24 mouse cellular contexts compared by ENCODE assay signal in the genomic region with DNA sequence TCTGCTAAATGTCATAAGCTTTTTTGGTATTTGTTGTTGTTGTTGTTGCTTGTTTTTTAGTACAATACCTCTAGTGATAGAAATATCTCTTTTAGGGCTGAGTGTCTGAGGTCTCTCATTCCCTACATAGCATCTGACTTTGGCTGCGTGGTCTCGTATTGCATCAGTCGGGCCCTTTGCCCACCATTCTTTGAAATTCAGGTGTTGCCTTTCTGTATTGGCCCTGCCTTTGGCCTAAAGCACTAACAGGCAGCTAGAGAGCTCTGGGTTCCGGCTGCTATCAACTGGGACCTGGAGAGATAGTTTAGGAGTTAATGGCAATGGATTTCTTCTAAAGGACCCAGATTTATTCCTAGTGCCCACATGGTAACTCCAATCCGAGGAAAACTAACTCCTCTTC. TPM values are rescaled to one million over a fixed set of nuclear protein-coding genes. Genes with fewer than 3 reads are reported as not detected.
DNase-seq lines count a peak whose midpoint lies in the region; ATAC-seq and TF ChIP-seq lines count a peak whose summit lies in the region.
"Had no signal": no experiment of that assay in that cellular context is flagged by ENCODE, and none has a peak within 500 bp of the region (broad histone marks: within the 10 kb centered on the region; RNA-seq: fewer than 3 reads in every experiment).

No protein-coding gene starts in this region.

- H3K9ac ChIP-seq in liver, postnatal 0 days (replicated peaks), result no peak overlapping the region
- H3K9ac ChIP-seq: embryonic facial prominence, embryonic 12.5 days; forebrain, embryonic 13.5 days had no signal

- ATAC-seq in liver, postnatal 0 days, result no peak
- ATAC-seq: activated CD4-positive, CD25-positive, alpha-beta regulatory T cell, adult 4 months; forebrain, embryonic 13.5 days; forebrain, embryonic 16.5 days; Patski had no signal

- no peak for DNase-seq in gastrocnemius, adult 2 months
- no peak for DNase-seq in gastrocnemius, postnatal 36 days
- no peak for DNase-seq in liver, postnatal 0 days
- no peak for DNase-seq in liver
- DNase-seq in right cerebral cortex, postnatal 10 days (ENCODE audit: low spot score in 2 of 2), result no peak
- DNase-seq: B cell, adult 2 months; cerebellum, adult 11-12 months; cerebellum, adult 2 months; cerebellum, adult 9-10 months; cerebellum, postnatal 10 days; cerebellum, postnatal 25 days had no signal

- peaks cover 21% of the 10 kb centered on the region for H3K4me1 ChIP-seq in liver, postnatal 0 days (ENCODE audit: insufficient read depth)
- H3K4me1 ChIP-seq in bone marrow macrophage, adult 2 months (ENCODE audit: control insufficient read depth, insufficient read depth, low read length), result peaks cover 44% of the 10 kb centered on the region

- no peak overlapping the region for H3K4me2 ChIP-seq in liver, postnatal 0 days (ENCODE audit: low read depth, low read length)
- H3K4me2 ChIP-seq: embryonic facial prominence, embryonic 12.5 days; forebrain, embryonic 13.5 days had no signal

- no peak for TF ChIP-seq POLR2A in bone marrow macrophage, adult 2 months (IDR thresholded peaks at IDR 0.05; ENCODE audit: borderline replicate concordance, low read depth, low read length)

- 76% methylated on average over 5 of the region's 5 CpGs for WGBS in liver, postnatal 0 days (ENCODE audit: insufficient replicate concordance)
- WGBS in macrophage (ENCODE audit: missing documents), result 93% methylated on average over 5 of the region's 5 CpGs

- no peak for TF ChIP-seq EP300 in liver, postnatal 0 days (IDR thresholded peaks at IDR 0.05; ENCODE audit: low read depth)

- H3K79me2 ChIP-seq in macrophage (ENCODE audit: inconsistent target), result peaks cover 20% of the 10 kb centered on the region

- no peak overlapping the region for H3K4me3 ChIP-seq in gastrocnemius, adult 2 months
- no peak overlapping the region for H3K4me3 ChIP-seq in liver, postnatal 0 days (ENCODE audit: low read depth, low read length)
- H3K4me3 ChIP-seq in bone marrow macrophage, adult 2 months (ENCODE audit: insufficient read depth, low read length), result no peak overlapping the region
- H3K4me3 ChIP-seq in macrophage (ENCODE audit: inconsistent target), result no peak overlapping the region
- H3K4me3 ChIP-seq: embryonic facial prominence, embryonic 10.5 days; embryonic facial prominence, embryonic 12.5 days; forebrain, embryonic 13.5 days had no signal

- H3K27me3 ChIP-seq in liver, postnatal 0 days (ENCODE audit: insufficient read depth, low read length), result no peaks in the 10 kb centered on the region
- H3K27me3 ChIP-seq: embryonic facial prominence, embryonic 12.5 days; forebrain, embryonic 13.5 days; Patski had no signal

- H3K9me3 ChIP-seq in liver, postnatal 0 days (ENCODE audit: low read length), result no peaks in the 10 kb centered on the region
- H3K9me3 ChIP-seq: embryonic facial prominence, embryonic 10.5 days; embryonic facial prominence, embryonic 12.5 days; forebrain, embryonic 13.5 days; G1E had no signal

- H3K27ac ChIP-seq in gastrocnemius, adult 2 months, result peak overlapping the region; percentile 31; the same call in 1 of the 2 replicates
- peak overlapping the region; percentile 24; the same call in 1 of the 2 replicates for H3K27ac ChIP-seq in liver, postnatal 0 days (ENCODE audit: low read depth)
- peak overlapping the region; percentile 96 for H3K27ac ChIP-seq in bone marrow macrophage, adult 2 months (ENCODE audit: insufficient read depth, low read depth, low read length)
- peak overlapping the region; percentile 100 for H3K27ac ChIP-seq in macrophage
- H3K27ac ChIP-seq: embryonic facial prominence, embryonic 10.5 days; embryonic facial prominence, embryonic 12.5 days; forebrain, embryonic 13.5 days had no signal

- intact Hi-C loops in gastrocnemius, adult 2 months (cut with DNase I), result no loop called here
- intact Hi-C loops in gastrocnemius, postnatal 36 days (cut with DNase I), result no loop called here

- TF ChIP-seq CTCF in gastrocnemius, adult 2 months (IDR thresholded peaks at IDR 0.05), result no peak
- no peak for TF ChIP-seq CTCF in liver, postnatal 0 days (IDR thresholded peaks at IDR 0.05; ENCODE audit: low read depth)
- no peak for TF ChIP-seq CTCF in bone marrow macrophage, adult 2 months (IDR thresholded peaks at IDR 0.05; ENCODE audit: low read depth, low read length)

- H3K36me3 ChIP-seq in liver, postnatal 0 days (replicated peaks; ENCODE audit: insufficient read depth, low read length), result no peaks in the 10 kb centered on the region
- H3K36me3 ChIP-seq in macrophage (ENCODE audit: inconsistent target), result no peaks in the 10 kb centered on the region
- H3K36me3 ChIP-seq: embryonic facial prominence, embryonic 10.5 days; embryonic facial prominence, embryonic 12.5 days had no signal

RNA-seq across cellular contexts. Expression of a gene that starts 2.9 kb away (rescaled TPM):
- total RNA-seq in gastrocnemius, adult 2 months (2021), result 1 to 10 TPM; 8.0 to 9.5 TPM
- total RNA-seq in gastrocnemius, postnatal 36 days (2021), result 10 to 100 TPM in 1 of 2 experiments, 1 to 10 TPM in 1; 7.3 to 10.5 TPM
- 11.4 and 12.1 TPM in 2 replicates for polyA plus RNA-seq in liver, postnatal 0 days (2015; fragmentation: Nextera tagmentation; extraction: Ambion mirVana)
- 131 and 136 TPM in 2 replicates for polyA plus RNA-seq in bone marrow macrophage, adult 2 months (2012; ENCODE audit: insufficient read depth, insufficient read length, missing spikeins)
- 100 to 1,000 TPM; 134 to 541 (median 284) TPM for total RNA-seq in macrophage (2018; cell fraction: chromatin; rRNA removed)
- total RNA-seq in macrophage (2018; cell fraction: cytosol; rRNA removed), result 100 to 1,000 TPM in 21 of 26 experiments, 10 to 100 TPM in 5; 75.9 to 180 (median 115) TPM
- 100 to 1,000 TPM in 25 of 26 experiments, 10 to 100 TPM in 1; 96.7 to 394 (median 191) TPM for total RNA-seq in macrophage (2018; cell fraction: nucleus; rRNA removed)
- polyA plus RNA-seq in macrophage (2018), result 71.9 to 180 TPM (median 142 TPM) in 3 replicates

RNA-seq across cellular contexts. Expression of a gene that starts 27.1 kb away (rescaled TPM):
- total RNA-seq in gastrocnemius, adult 2 months (2021), result 10 to 100 TPM; 79.7 to 80.3 TPM
- 10 to 100 TPM; 76.1 to 76.8 TPM for total RNA-seq in gastrocnemius, postnatal 36 days (2021)
- polyA plus RNA-seq in liver, postnatal 0 days (2015; fragmentation: Nextera tagmentation; extraction: Ambion mirVana), result 35.5 and 38.7 TPM in 2 replicates
- polyA plus RNA-seq in bone marrow macrophage, adult 2 months (2012; ENCODE audit: insufficient read depth, insufficient read length, missing spikeins), result 80.1 and 87.0 TPM in 2 replicates
- total RNA-seq in macrophage (2018; cell fraction: chromatin; rRNA removed), result 100 to 1,000 TPM in 16 of 26 experiments, 10 to 100 TPM in 10; 32.3 to 211 (median 116) TPM
- 100 to 1,000 TPM; 111 to 193 (median 155) TPM for total RNA-seq in macrophage (2018; cell fraction: cytosol; rRNA removed)
- 100 to 1,000 TPM in 13 of 26 experiments, 10 to 100 TPM in 13; 51.1 to 167 (median 99.4) TPM for total RNA-seq in macrophage (2018; cell fraction: nucleus; rRNA removed)
- polyA plus RNA-seq in macrophage (2018), result 108 to 268 TPM (median 204 TPM) in 3 replicates

RNA-seq across cellular contexts. Expression of a gene that starts 53.5 kb away (rescaled TPM):
- total RNA-seq in gastrocnemius, adult 2 months (2021), result not detected
- not detected for total RNA-seq in gastrocnemius, postnatal 36 days (2021)
- polyA plus RNA-seq in liver, postnatal 0 days (2015; fragmentation: Nextera tagmentation; extraction: Ambion mirVana), result not detected in 2 replicates
- not detected in 2 replicates for polyA plus RNA-seq in bone marrow macrophage, adult 2 months (2012; ENCODE audit: insufficient read depth, insufficient read length, missing spikeins)
- under 1 TPM in 1 of 26 experiments, not detected in 25; 0.29 TPM for total RNA-seq in macrophage (2018; cell fraction: chromatin; rRNA removed)
- total RNA-seq in macrophage (2018; cell fraction: cytosol; rRNA removed), result not detected
- total RNA-seq in macrophage (2018; cell fraction: nucleus; rRNA removed), result not detected
- polyA plus RNA-seq in macrophage (2018), result not detected in 3 replicates
- total RNA-seq: adrenal gland, postnatal 14 days; CH12.LX; G1E had no signal
- polyA plus RNA-seq: activated CD4-positive, CD25-positive, alpha-beta regulatory T cell, adult 4 months; CD4-positive, CD25-positive, alpha-beta regulatory T cell, adult 4 months; cerebellum, adult 2 months; embryonic facial prominence, embryonic 10.5 days; forebrain, embryonic 11.5 days; forebrain, embryonic 13.5 days; forebrain, embryonic 16.5 days; G1E; Patski had no signal

Comparison
In these comparisons a context has a peak if more than half of its experiments do, and no peak if none do; other contexts are left out.
1. H3K27ac ChIP-seq: peak in every context shown above with its lines; median percentile 100 in macrophage; 96 in bone marrow macrophage, adult 2 months; 31 in gastrocnemius, adult 2 months; 24 in liver, postnatal 0 days.